ENCODE assay signal across 35 mouse cellular contexts in genomic region chr14:32261741-32262140, GRCm38 (mm10).
"Had no signal": no experiment of that assay in that cellular context is flagged by ENCODE, and none has a peak within 500 bp of the region (broad histone marks: within the 10 kb centered on the region; RNA-seq: fewer than 3 reads in every experiment).

No protein-coding gene starts in this region.

- H3K9ac ChIP-seq: heart, embryonic 12.5 days; heart, embryonic 13.5 days; heart, embryonic 15.5 days; hindbrain, embryonic 12.5 days; hindbrain, embryonic 13.5 days; hindbrain, embryonic 14.5 days; hindbrain, embryonic 15.5 days; intestine, embryonic 15.5 days; kidney, embryonic 15.5 days had no signal

- H3K9me3 ChIP-seq: heart, embryonic 10.5 days; heart, embryonic 12.5 days; heart, embryonic 13.5 days; heart, embryonic 15.5 days; hindbrain, embryonic 10.5 days; hindbrain, embryonic 12.5 days; hindbrain, embryonic 13.5 days; hindbrain, embryonic 15.5 days; intestine, embryonic 15.5 days; kidney, embryonic 15.5 days had no signal

- H3K4me3 ChIP-seq: heart, adult 2 months; heart, embryonic 10.5 days; heart, embryonic 12.5 days; heart, embryonic 13.5 days; heart, embryonic 15.5 days; hindbrain, embryonic 10.5 days; hindbrain, embryonic 12.5 days; hindbrain, embryonic 13.5 days; hindbrain, embryonic 15.5 days; intestine, embryonic 15.5 days; kidney, embryonic 15.5 days; layer of hippocampus, adult 2 months had no signal

- H3K27ac ChIP-seq: heart, adult 2 months; heart, embryonic 10.5 days; heart, embryonic 13.5 days; heart, embryonic 15.5 days; hindbrain, embryonic 10.5 days; hindbrain, embryonic 12.5 days; hindbrain, embryonic 13.5 days; hindbrain, embryonic 14.5 days; hindbrain, embryonic 15.5 days; hindbrain, postnatal 0 days; intestine, embryonic 15.5 days; kidney, embryonic 15.5 days; kidney, postnatal 0 days; layer of hippocampus, adult 2 months had no signal

- H3K4me1 ChIP-seq: heart, embryonic 10.5 days; heart, embryonic 13.5 days; heart, embryonic 15.5 days; hindbrain, embryonic 10.5 days; hindbrain, embryonic 12.5 days; hindbrain, embryonic 13.5 days; hindbrain, embryonic 15.5 days; intestine, embryonic 15.5 days; kidney, embryonic 15.5 days had no signal

- ATAC-seq: hindbrain, embryonic 16.5 days; hindbrain, postnatal 0 days; inflammation-experienced regulatory T-cells, adult 6 months; intestine, embryonic 15.5 days; intestine, embryonic 16.5 days; intestine, postnatal 0 days had no signal

- H3K27me3 ChIP-seq: heart, embryonic 12.5 days; heart, embryonic 13.5 days; heart, embryonic 15.5 days; hindbrain, embryonic 12.5 days; hindbrain, embryonic 13.5 days; hindbrain, embryonic 15.5 days; intestine, embryonic 15.5 days; kidney, embryonic 15.5 days had no signal

- H3K36me3 ChIP-seq: intestine, embryonic 15.5 days had no signal

- DNase-seq: heart, adult 2 months; heart, postnatal 10 days; heart, postnatal 14 days; heart, postnatal 36 days; heart, postnatal 4 days; kidney, adult 11 months; kidney, adult 18-20 months; kidney, adult 2 months; kidney, adult 8-10 months; kidney, adult 9 months; kidney, postnatal 10 days; kidney, postnatal 14 days; kidney, postnatal 25 days; kidney, postnatal 36 days; kidney, postnatal 4 days; layer of hippocampus, adult 9-11 months had no signal

- H3K4me2 ChIP-seq: heart, embryonic 11.5 days; heart, embryonic 12.5 days; heart, embryonic 13.5 days; heart, embryonic 15.5 days; hindbrain, embryonic 12.5 days; hindbrain, embryonic 13.5 days; hindbrain, embryonic 14.5 days; hindbrain, embryonic 15.5 days; intestine, embryonic 15.5 days; kidney, embryonic 15.5 days had no signal
